ENCODE assay signal across 33 mouse cellular contexts in the genomic region with DNA sequence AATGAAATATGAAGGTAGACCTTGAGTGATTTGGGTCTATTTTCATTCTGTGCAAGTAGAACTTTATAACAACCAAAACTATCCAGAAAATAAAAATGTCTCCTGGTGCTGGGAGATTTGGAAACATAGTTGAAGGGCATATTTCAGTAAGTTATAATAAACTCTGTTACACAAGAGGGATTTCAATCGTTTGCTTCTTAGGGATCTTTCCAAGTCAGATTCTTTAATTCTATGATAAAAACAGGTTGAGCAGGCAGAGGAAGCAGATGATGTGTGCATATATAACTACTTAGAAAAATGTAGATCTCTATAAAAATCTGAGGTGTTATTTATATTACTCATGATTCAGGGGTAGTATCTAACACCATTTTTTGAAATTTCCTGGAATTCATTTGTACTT.
"Had no signal": no experiment of that assay in that cellular context is flagged by ENCODE, and none has a peak within 500 bp of the region (broad histone marks: within the 10 kb centered on the region; RNA-seq: fewer than 3 reads in every experiment).

No protein-coding gene starts in this region.

- H3K27ac ChIP-seq: heart, embryonic 13.5 days; heart, embryonic 15.5 days; hindbrain, embryonic 10.5 days; hindbrain, embryonic 12.5 days; hindbrain, embryonic 13.5 days; hindbrain, embryonic 14.5 days; hindbrain, embryonic 15.5 days; hindbrain, postnatal 0 days; intestine, embryonic 15.5 days; kidney, embryonic 15.5 days; kidney, postnatal 0 days; layer of hippocampus, adult 2 months had no signal

- H3K4me3 ChIP-seq: heart, embryonic 12.5 days; heart, embryonic 13.5 days; heart, embryonic 15.5 days; hindbrain, embryonic 10.5 days; hindbrain, embryonic 12.5 days; hindbrain, embryonic 13.5 days; hindbrain, embryonic 15.5 days; intestine, embryonic 15.5 days; kidney, embryonic 15.5 days; layer of hippocampus, adult 2 months had no signal

- DNase-seq: heart, postnatal 10 days; heart, postnatal 14 days; heart, postnatal 36 days; heart, postnatal 4 days; kidney, adult 11 months; kidney, adult 18-20 months; kidney, adult 2 months; kidney, adult 8-10 months; kidney, adult 9 months; kidney, postnatal 10 days; kidney, postnatal 14 days; kidney, postnatal 25 days; kidney, postnatal 36 days; kidney, postnatal 4 days; layer of hippocampus, adult 9-11 months; layer of hippocampus, postnatal 36 days had no signal

- ATAC-seq: hindbrain, embryonic 16.5 days; hindbrain, postnatal 0 days; inflammation-experienced regulatory T-cells, adult 6 months; intestine, embryonic 15.5 days; intestine, embryonic 16.5 days; intestine, postnatal 0 days had no signal
